Mouse (Mus musculus): ENCODE results near the gene Cacna1d.

DNA sequence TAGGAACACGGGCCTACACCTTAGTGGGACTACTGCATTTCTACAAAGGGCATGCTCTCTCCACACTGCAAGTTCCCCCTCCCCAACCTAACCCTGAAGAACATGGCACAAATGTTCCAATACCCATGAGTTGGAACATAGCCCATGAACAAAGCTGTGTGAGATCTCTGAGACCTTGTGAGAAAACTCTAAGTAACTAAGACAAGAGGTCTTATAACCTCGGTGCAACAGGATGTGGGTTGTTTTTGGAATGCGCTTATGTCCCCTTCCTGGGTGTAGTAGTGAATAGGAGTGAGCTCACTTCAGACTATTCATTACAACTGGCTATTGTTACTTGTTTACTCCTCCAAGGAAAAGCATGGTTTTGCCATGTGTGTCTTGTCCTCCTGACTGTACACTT, 353.3 kb downstream of the Cacna1d start:
- no peak for TF ChIP-seq CTCF (IDR thresholded peaks at IDR 0.05; ENCODE audit: low read depth, low read length)
- no peak for TF ChIP-seq POLR2A (IDR thresholded peaks at IDR 0.05; ENCODE audit: borderline replicate concordance, low read depth, low read length)
